Mouse (Mus musculus): Measurements from ENCODE around the gene Gm9833. TPM values are rescaled to one million over a fixed set of nuclear protein-coding genes. Genes with fewer than 3 reads are reported as not detected.

The Gm9833 gene
- polyA plus RNA-seq, 1 experiment: not detected

GRCm38 (mm10) chr3:10082545-10083062 lies 5.3 kb upstream of the Gm9833 start:
- no peak overlapping the region for H3K27ac ChIP-seq (ENCODE audit: insufficient read depth, low read depth, low read length)
- H3K36me3 ChIP-seq (ENCODE audit: control insufficient read depth, insufficient read depth, low read length): no peaks in the 10 kb centered on the region
- no peak overlapping the region for H3K4me3 ChIP-seq (ENCODE audit: insufficient read depth, low read depth, low read length)
- TF ChIP-seq CTCF (conservative IDR thresholded peaks at IDR 0.05; ENCODE audit: insufficient read depth, insufficient read length, low read depth, low read length) (no peak), POLR2A (IDR thresholded peaks at IDR 0.05; ENCODE audit: low read depth, low read length) (no peak)
- no peak for DNase-seq
- 64% methylated on average over 4 of the region's 4 CpGs for WGBS
- no peaks in the 10 kb centered on the region for H3K4me1 ChIP-seq (ENCODE audit: control insufficient read depth, insufficient read depth, low read length)
- H3K27me3 ChIP-seq (replicated peaks; ENCODE audit: control insufficient read depth, insufficient read depth, low read length): no peaks in the 10 kb centered on the region

- no peak for DNase-seq
- WGBS: 83% methylated on average over 3 of the region's 3 CpGs
- Histone ChIP-seq H3K4me1 (ENCODE audit: control insufficient read depth, insufficient read depth, low read length) (no peaks in the 10 kb centered on the region), H3K27ac (ENCODE audit: insufficient read depth, low read depth, low read length) (no peak overlapping the region), H3K27me3 (replicated peaks; ENCODE audit: control insufficient read depth, insufficient read depth, low read length) (no peaks in the 10 kb centered on the region), H3K4me3 (ENCODE audit: insufficient read depth, low read depth, low read length) (no peak overlapping the region), H3K36me3 (ENCODE audit: control insufficient read depth, insufficient read depth, low read length) (no peaks in the 10 kb centered on the region)
- TF ChIP-seq CTCF (conservative IDR thresholded peaks at IDR 0.05; ENCODE audit: insufficient read depth, insufficient read length, low read depth, low read length) (no peak), POLR2A (IDR thresholded peaks at IDR 0.05; ENCODE audit: low read depth, low read length) (no peak)
Measured at GRCm38 (mm10) chr3:10084102-10084501, 3.8 kb upstream of the Gm9833 start.

GRCm38 (mm10) chr3:10085396-10086119 lies 2.4 kb upstream of the Gm9833 start:
- TF ChIP-seq POLR2A (IDR thresholded peaks at IDR 0.05; ENCODE audit: low read depth, low read length): no peak
- TF ChIP-seq CTCF (conservative IDR thresholded peaks at IDR 0.05; ENCODE audit: insufficient read depth, insufficient read length, low read depth, low read length): no peak
- no peak overlapping the region for H3K4me3 ChIP-seq (ENCODE audit: insufficient read depth, low read depth, low read length)
- H3K27me3 ChIP-seq (replicated peaks; ENCODE audit: control insufficient read depth, insufficient read depth, low read length): no peaks in the 10 kb centered on the region
- H3K36me3 ChIP-seq (ENCODE audit: control insufficient read depth, insufficient read depth, low read length): no peaks in the 10 kb centered on the region
- no peak overlapping the region for H3K27ac ChIP-seq (ENCODE audit: insufficient read depth, low read depth, low read length)
- 77% methylated on average over 7 of the region's 7 CpGs for WGBS
- DNase-seq: peak; percentile 46
- no peaks in the 10 kb centered on the region for H3K4me1 ChIP-seq (ENCODE audit: control insufficient read depth, insufficient read depth, low read length)

- WGBS: 93% methylated on average over 8 of the region's 8 CpGs
- Histone ChIP-seq H3K27me3 (replicated peaks; ENCODE audit: control insufficient read depth, insufficient read depth, low read length) (no peaks in the 10 kb centered on the region), H3K4me1 (ENCODE audit: control insufficient read depth, insufficient read depth, low read length) (0 out of 2 replicates have a peak, but pooled peaks cover 3% of the 10 kb centered on the region)
Measured at GRCm38 (mm10) chr3:10087511-10087910, 399 bp upstream of the Gm9833 start.

GRCm38 (mm10) chr3:10091616-10092140 lies 3.8 kb downstream of the Gm9833 start:
- H3K27ac ChIP-seq (ENCODE audit: insufficient read depth, low read depth, low read length): peak overlapping the region; percentile 76
- H3K36me3 ChIP-seq (ENCODE audit: control insufficient read depth, insufficient read depth, low read length): no peaks in the 10 kb centered on the region
- H3K27me3 ChIP-seq (replicated peaks; ENCODE audit: control insufficient read depth, insufficient read depth, low read length): no peaks in the 10 kb centered on the region
- H3K4me3 ChIP-seq (ENCODE audit: insufficient read depth, low read depth, low read length): no peak overlapping the region
- 0 out of 2 replicates have a peak, but pooled peaks cover 3% of the 10 kb centered on the region for H3K4me1 ChIP-seq (ENCODE audit: control insufficient read depth, insufficient read depth, low read length)
- 48% methylated on average over 6 of the region's 6 CpGs for WGBS
- TF ChIP-seq CTCF (conservative IDR thresholded peaks at IDR 0.05; ENCODE audit: insufficient read depth, insufficient read length, low read depth, low read length) (no peak), POLR2A (IDR thresholded peaks at IDR 0.05; ENCODE audit: low read depth, low read length) (no peak)
- peak; percentile 20 for DNase-seq

More at GRCm38 (mm10) chr3:10087511-10087910, 399 bp upstream of the Gm9833 start:
- no peak overlapping the region for H3K4me3 ChIP-seq (ENCODE audit: insufficient read depth, low read depth, low read length)
- no peak for TF ChIP-seq POLR2A (IDR thresholded peaks at IDR 0.05; ENCODE audit: low read depth, low read length)
- no peak for TF ChIP-seq CTCF (conservative IDR thresholded peaks at IDR 0.05; ENCODE audit: insufficient read depth, insufficient read length, low read depth, low read length)
- no peak overlapping the region for H3K27ac ChIP-seq (ENCODE audit: insufficient read depth, low read depth, low read length)
- no peak for DNase-seq
- H3K36me3 ChIP-seq (ENCODE audit: control insufficient read depth, insufficient read depth, low read length): no peaks in the 10 kb centered on the region

- peak overlapping the region; percentile 76 for H3K27ac ChIP-seq (ENCODE audit: insufficient read depth, low read depth, low read length)
- 42% methylated on average over 7 of the region's 7 CpGs for WGBS
- TF ChIP-seq POLR2A (IDR thresholded peaks at IDR 0.05; ENCODE audit: low read depth, low read length) (no peak), CTCF (conservative IDR thresholded peaks at IDR 0.05; ENCODE audit: insufficient read depth, insufficient read length, low read depth, low read length) (no peak)
Measured at GRCm38 (mm10) chr3:10092499-10092898, 4.6 kb downstream of the Gm9833 start.

GRCm38 (mm10) chr3:10092914-10093313 lies 5.0 kb downstream of the Gm9833 start:
- Histone ChIP-seq H3K27ac (ENCODE audit: insufficient read depth, low read depth, low read length) (peak overlapping the region; percentile 35), H3K27me3 (replicated peaks; ENCODE audit: control insufficient read depth, insufficient read depth, low read length) (no peaks in the 10 kb centered on the region), H3K4me3 (ENCODE audit: insufficient read depth, low read depth, low read length) (no peak overlapping the region), H3K36me3 (ENCODE audit: control insufficient read depth, insufficient read depth, low read length) (no peaks in the 10 kb centered on the region), H3K4me1 (ENCODE audit: control insufficient read depth, insufficient read depth, low read length) (0 out of 2 replicates have a peak, but pooled peaks cover 3% of the 10 kb centered on the region)
- WGBS: 63% methylated on average over 6 of the region's 6 CpGs
- no peak for DNase-seq
- no peak for TF ChIP-seq CTCF (conservative IDR thresholded peaks at IDR 0.05; ENCODE audit: insufficient read depth, insufficient read length, low read depth, low read length)
- no peak for TF ChIP-seq POLR2A (IDR thresholded peaks at IDR 0.05; ENCODE audit: low read depth, low read length)

More at GRCm38 (mm10) chr3:10092499-10092898, 4.6 kb downstream of the Gm9833 start:
- no peaks in the 10 kb centered on the region for H3K27me3 ChIP-seq (replicated peaks; ENCODE audit: control insufficient read depth, insufficient read depth, low read length)
- no peaks in the 10 kb centered on the region for H3K36me3 ChIP-seq (ENCODE audit: control insufficient read depth, insufficient read depth, low read length)
- H3K4me1 ChIP-seq (ENCODE audit: control insufficient read depth, insufficient read depth, low read length): 0 out of 2 replicates have a peak, but pooled peaks cover 3% of the 10 kb centered on the region
- no peak overlapping the region for H3K4me3 ChIP-seq (ENCODE audit: insufficient read depth, low read depth, low read length)
- peak; percentile 72 for DNase-seq

Data from kidney, adult 2 months (tissue).